Mouse (Mus musculus): ENCODE results near the gene Sptb.
A peak's percentile ranks its signal among the peaks of the same experiment; 100 is the strongest.

The Sptb gene

DNA sequence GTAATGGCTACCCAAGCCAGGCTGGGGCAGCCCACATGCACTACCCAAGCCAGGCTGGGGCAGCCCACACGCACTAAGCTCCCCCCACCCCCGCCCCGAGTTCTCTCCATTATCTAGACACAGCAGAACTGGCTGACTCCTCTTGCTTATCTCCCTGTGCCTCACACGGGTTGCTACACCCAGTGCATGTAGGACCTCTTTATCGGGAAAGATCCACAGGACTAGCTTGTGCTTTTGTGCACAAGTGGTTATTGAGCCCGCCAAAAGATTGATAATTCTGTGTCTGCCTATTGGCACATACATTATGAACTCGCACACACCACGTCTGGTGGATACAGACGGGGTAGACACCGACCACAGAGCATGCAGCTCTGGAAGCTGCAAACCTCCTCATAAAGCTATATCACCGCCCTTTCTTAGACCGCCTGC, 36.5 kb downstream of the Sptb start:
- DNase-seq (ENCODE audit: low read depth, low spot score) = no peak

DNA sequence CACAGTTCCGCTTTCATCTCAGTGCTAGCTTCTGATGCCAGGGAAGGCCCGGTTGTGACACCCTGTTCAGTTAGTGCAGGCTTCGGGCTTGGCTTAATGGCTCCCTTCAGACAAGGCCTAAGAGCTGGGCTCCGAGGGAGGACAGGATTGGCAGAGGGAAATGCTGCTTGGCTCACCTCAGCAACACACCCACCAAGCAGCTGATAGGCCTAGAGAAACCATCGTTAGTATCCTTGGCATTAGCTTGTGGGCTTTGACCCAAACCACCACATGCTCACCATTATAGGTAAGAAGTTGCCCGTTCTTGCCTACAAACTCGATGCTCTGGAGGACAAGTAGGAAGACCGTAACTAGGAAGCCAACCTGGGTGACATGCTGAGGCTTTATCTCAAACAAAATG, 38.3 kb downstream of the Sptb start:
- no peak for DNase-seq (ENCODE audit: low read depth, low spot score)

DNA sequence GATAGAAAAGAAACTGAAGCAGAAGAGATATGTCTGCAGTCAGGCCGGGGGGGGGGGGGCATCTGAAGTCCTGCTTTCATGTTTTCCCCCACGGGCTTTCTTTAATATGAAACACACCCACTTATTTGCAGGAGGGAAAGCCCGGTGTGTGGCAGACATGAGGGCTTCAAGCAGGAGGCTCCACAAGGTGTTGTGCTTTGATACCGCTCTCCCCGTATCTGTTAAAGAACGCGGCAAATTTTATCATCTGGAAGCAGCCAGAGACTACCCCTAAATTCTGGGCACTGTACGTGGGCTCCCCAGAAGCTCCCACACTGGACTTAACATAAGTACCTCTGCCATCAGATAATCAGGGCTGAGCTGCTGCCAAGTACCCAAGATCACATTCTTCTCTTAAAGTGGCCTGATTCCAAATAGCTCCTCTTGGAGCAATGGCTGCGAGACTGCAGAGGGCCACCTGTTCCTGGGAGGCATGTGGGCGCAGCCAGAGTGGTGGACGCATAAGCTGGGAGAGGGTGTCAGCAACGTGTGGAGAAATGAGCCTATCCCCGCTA, 39.7 kb downstream of the Sptb start:
- DNase-seq (ENCODE audit: low read depth, low spot score) = no peak

DNA sequence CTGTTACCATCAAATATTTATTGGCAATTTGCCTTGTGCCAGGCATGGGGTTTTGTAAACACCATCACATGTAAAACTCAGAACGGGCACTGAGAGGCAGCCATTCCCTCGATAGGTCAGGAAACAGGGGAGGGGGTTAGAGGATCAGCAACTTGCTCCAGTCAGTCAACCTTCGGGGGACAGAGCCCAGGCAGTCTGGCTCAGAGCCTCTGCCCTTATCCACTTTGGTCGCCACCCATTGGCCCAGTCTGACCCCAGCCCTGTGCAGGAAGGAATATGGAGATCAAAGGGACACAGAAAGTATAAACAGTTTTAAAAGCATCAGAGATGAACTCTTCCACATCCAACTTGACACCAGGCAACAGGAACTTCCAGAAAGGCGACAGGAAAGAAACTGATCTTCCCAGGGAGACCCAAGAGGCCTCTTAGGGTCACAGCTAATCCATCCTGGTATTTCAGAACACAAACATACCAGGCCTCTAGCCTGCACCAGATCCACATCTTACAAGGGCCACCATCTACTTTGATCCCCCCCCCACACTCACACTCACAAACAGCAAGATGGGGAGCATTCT, 40.3 kb downstream of the Sptb start:
- no peak for DNase-seq (ENCODE audit: low read depth, low spot score)

DNA sequence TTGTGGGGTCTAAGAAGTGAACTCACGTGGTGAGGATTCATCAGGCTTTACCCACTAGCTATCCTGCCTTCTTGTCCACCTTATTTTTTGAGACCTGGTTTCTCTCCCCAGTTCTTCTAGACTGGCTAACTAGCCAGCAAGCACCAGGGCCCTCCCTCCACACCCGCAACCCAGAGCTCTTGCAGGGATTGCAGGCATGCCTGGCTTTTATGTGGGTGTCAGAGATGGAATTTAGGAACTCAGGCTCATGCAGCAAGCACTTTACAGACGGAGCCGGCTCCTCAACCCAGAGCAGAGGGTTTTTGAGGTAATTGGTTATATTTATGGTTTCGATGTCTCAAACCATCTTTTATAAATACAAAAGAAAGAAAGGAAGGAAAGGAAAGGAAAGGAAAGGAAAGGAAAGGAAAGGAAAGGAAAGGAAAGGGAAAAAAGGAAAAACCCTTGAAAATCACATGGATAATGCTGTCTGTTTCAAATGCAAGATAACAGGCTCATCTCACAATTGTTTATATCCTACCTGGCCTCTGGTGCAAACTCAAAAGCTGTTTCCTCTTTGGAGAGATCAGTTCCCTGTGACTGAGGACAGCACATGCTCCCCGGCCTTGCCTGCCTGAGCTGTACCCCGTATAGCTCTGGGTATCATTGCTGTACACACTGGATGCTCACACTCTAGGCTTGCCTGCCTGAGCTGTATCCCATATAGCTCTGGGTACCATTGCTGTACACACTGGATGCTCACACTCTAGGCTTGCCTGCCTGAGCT, 41.5 kb downstream of the Sptb start:
- DNase-seq (ENCODE audit: low read depth, low spot score) = no peak

DNA sequence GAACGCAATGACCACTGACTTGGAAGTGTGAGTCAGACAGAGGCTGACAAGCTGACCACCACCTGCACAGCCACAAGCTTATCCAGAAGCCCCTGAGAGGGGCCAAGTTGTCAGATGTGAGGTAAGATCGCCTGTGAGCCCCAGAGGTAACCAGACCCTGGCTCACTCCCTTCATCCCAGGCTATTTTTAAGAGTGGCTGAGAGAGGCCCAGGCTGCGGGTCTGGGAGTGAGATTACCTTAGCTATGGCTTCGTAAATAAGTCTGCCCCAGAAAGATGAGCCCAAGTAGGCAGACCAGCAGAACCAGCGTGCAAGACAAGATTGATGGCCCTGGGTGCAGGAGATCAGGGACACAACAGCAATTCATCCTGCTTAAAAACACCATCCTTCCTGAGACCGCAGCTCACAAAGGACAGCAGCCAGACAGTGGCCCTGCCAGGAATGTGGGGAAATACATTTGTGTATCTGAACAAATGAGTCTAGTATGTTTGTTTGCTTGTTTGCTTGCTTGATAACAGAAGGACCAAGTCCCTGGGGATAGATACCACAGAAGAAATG, 58.5 kb downstream of the Sptb start:
- no peak for DNase-seq (ENCODE audit: low read depth, low spot score)

DNA sequence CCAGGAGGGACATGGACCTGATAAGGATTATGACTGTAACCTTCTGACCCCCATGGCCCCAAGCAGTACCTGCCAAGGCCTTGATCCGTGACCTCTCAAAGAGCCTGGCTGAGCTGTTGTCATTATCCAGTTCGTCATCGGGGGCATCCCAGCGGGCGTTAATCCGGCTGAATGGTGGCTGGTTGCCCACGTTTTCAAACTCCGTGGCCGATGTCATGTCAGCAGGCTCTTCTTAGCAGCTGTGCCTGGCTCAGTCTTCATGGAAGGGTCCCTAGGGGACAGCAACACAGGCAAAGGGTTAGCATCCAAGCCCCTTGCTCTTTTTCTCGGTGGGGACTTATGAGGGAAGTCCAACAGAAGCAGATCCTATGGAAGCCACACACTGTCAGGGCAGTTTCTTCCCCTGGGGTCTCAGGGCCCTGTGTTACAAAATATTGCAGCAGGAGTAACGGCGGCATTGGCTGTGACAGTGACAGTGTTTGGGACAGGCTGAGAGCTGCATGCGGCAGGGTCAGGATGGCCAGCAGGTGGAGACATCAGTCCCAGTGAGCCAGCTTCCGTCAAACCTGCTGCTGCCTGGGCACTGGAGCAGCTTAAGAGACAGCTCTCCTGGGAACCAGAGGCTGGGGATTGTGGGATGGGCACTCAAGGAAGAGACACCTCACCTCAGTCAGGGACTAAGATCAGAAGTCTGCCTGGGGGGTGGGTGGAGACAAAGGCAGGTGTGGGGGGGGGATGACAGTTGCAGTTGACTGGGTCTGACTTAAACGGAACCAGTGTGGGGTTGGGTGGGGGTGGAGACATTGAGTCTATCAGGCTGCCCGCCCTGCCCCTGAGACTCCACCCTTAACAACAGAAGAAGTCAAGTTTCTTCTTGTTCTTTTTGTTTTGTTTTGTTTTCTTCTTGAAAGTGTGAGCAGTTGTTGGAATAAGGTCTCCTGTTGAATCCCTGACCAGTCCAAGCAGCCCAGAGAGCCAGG, 60.3 kb downstream of the Sptb start:
- peak; percentile 51 for DNase-seq (ENCODE audit: low read depth, low spot score)

DNA sequence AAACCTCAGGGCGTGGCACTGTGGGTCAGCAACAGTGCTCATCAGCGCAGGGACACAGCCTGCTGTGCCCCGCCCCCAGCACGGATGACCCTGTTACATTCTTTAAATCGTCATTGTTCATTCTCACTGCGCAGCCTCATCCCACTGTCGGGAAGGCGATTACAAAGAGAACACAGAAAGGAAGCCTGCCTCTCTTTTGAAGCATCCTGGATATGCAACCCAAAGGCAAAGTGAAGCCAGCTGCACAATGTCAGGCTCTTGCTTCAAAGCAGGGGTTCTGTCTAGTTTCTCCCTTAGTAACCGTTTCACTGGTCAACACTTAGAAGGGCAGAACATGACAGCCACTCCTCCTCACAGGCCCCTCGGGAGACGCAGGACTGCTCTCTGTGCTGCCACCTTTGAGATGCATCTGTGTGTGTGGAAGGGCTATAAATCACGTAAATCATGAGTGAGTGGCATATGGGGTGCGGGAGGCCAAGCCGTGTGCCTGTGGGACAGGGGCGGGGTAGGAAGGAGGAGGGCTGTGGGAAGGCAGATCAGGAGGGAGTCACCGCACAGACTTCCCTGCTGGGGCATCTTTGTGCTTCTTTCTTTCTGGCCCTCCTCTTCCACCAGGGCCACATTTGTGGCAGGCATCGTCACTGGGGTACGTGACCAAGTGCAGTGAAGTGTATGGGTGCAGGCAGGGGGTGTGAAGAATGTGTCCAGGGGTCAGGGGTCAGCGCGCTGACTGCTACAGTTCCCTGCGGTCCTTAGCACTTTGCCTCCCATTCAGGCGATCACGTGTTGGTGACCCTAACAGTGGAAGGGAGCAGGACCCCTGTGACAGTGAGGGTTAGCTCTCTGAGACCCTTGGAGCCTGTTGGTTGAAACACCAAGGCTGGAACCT, 64.9 kb downstream of the Sptb start:
- DNase-seq (ENCODE audit: low read depth, low spot score) = no peak

DNA sequence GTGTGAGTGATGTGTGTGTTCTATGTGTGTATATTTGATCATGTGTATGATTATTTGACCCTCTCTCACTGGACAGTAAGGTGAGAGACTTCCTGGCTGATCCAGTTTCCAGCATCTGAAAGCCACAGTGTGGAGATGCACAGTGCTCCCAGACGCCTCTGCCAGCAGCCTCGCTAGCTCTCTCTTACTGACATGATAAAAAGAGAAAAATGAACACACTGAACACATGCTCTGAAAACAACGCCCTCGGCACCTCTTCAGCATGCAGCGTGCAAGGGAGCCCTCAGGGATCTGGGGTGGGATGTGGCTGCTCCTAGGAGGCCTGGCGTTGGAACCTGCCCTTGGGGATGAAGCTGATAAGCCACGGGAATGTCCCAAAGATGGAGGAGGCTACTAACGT, 66.7 kb downstream of the Sptb start:
- DNase-seq (ENCODE audit: low read depth, low spot score) = no peak

DNA sequence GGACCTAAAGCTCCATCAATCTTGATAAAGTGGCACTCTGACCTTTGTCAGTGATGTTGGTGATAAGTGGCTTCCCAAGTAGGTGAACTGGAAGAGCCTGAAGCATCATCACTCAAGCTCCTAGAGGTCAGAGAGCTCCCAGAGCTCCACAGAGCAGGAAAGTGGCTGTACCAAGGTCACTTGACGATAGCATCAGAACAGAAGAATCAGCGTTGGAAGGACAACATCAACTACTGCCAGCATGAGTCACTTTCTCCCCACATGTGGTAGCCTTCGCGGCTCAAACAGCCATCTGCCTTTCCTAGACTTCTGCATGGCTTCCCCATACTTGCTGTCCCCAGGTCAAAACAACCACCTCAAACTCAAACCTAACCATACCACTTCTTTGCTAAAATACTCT, 67.7 kb downstream of the Sptb start:
- no peak for DNase-seq (ENCODE audit: low read depth, low spot score)

DNA sequence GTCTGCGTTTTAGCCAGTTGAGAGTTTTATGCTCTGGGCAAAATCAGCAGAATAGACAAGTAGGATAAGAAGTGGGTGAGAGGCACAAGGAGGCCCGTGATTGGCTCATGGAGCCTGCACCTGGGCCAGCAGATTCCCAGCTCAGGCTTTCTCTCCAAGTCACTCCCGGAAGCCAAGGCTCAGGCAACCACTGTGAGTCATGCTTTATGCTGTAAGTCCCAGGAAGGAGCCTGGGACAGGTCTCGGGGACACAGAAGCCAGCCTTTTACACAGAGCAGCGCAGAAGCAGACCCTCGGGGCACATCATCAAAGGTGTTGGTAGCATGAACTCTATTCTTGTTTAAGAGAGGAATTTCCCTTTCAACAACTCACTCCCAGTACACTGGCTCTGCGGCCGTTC, 69.7 kb downstream of the Sptb start:
- DNase-seq (ENCODE audit: low read depth, low spot score) = no peak

DNA sequence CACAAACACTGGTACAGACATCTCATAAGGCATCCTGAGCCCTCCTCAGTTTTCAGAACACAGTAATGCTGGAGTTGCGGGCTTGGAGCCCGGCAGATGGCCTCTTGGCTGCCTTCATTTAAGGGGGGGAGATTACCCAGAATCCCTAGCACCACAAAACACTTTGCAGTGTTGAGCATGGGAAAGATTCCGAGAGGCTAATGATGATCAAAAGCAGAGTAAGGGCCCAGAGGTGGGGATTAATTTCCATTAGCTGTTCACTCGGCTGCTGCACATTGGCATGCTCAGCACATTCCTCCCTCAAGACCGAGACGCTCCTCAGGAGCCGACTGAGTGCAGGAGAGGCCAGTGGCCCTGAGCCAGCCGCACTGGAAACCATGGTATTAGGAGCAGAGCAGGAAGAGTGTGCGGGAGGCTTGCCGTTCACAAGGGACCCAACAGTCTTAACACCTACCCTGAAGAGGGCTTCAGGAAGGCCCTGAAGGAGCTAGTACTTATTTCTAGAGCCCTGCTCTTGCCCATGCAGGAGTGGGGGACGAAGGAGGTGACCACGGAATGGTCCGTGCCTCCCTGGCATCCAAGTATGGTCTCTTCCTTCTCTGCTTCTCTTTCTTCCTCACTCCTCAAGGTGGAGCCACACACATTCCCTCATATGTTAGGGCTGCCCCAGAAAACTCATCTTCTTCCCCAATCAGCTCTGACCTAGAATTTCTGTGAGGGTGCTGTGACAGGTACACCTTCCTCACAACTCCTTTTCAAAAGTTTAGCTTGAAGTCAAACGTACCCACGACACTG, 75.3 kb downstream of the Sptb start:
- no peak for DNase-seq (ENCODE audit: low read depth, low spot score)

DNA sequence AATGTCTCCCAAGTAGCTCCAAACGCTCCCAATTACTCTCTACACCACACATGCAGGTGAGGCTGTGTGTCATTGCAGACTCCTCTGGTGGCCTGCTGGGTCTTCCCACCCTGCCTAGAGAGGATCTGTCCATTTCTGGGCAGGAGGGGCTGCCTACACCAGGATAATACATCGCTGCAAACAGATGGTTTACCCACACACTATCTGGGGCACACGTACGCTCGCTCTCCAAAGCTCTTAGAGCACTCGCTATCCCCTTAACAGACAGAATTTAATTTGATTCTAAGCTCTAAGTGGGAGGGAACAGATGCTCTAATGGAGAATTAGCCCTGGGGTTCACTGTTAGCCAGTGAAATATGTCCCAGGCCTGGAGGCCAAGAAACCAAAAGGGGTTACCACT, 87.0 kb downstream of the Sptb start:
- no peak for DNase-seq (ENCODE audit: low read depth, low spot score)

DNA sequence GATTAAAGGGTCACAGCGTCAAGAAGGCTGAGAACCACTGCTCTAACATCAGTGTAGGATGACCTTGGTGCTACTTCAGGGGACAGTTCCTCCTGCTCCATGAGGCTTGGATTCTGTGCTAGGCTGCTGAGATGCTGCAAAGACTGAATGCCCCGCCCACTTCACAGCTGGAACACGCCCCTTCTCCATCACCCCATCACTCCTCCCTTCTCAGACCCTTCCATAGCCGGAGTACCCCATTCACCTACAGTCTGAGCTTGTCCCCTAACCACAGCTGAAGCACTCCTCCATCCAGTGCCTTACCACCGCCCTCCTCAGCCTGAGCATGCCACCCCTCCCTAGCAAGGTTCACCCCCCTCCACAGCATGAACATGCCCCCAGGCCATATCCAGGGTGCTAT, 90.5 kb downstream of the Sptb start:
- no peak for DNase-seq (ENCODE audit: low read depth, low spot score)

DNA sequence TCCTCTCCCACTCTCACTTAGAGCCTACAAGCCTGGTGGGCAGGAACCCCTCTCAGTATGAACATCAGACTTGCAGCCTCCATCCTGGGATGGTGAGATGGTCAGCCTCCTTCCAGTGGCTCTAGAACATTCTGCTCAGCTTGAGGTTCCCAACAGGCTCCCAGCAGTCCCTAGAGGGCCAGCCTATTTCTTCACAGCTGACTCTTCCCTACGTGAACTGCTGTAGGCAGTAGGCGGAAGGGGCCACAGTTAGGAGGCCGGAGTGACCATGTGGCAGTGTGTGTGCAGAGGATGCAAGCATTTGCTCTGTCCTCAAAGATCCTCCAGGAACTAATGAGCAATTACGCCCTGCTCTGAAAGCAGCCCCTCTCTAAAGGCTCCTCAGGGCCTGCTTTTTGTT, 92.2 kb downstream of the Sptb start:
- no peak for DNase-seq (ENCODE audit: low read depth, low spot score)

DNA sequence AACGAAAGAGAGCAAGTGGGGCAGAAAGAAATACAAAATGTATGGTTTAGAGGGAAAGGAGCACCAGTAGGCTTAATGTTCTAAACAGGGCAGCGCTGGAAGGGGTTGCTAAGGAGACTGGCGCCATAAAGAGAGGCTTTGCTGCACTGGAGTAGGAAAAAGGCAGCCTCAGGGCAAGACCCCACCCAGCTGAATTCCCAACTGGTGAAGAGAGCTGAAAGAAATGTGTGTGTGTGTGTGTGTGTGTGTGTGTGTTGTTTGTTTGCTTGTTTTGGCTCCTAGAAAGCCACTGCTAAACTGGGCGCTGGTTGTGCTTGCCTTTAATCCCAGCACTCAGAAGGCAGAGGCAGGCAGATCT, 94.8 kb downstream of the Sptb start:
- peak; percentile 25 for DNase-seq (ENCODE audit: low read depth, low spot score)

DNA sequence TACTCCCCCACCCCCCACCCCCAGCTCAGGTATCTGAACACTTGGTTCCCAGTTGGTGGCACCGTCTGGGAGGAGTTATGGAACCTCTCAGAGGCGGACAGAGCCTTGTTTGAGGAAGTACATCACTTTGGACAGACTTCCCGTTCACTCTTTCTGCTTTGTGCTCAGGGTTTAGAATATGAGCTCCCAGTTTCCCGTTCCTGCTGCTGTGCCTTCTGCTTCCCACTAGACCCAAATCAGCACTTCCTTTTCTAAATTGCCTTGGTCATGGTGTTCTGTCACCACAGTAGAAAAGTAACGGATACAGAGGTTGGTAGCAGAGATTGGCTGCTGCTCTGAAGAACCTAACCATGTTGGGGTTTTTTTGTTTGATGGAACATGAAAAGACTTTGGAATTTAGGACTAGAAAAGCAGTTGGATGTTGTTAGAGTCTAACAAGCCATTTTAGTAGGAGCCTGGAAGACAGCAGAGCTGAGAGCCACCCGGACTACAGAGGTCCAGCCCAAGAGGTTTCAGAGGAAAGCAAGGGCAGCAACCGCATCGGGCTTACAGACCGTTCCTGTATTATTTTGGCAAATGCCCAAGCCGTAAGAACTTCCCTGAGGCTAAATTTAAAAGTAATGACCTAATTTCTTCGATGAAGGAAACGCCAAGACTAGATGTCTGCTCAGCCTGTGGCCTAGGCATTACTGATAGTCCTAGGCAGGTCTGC, 95.3 kb downstream of the Sptb start:
- no peak for DNase-seq (ENCODE audit: low read depth, low spot score)

DNA sequence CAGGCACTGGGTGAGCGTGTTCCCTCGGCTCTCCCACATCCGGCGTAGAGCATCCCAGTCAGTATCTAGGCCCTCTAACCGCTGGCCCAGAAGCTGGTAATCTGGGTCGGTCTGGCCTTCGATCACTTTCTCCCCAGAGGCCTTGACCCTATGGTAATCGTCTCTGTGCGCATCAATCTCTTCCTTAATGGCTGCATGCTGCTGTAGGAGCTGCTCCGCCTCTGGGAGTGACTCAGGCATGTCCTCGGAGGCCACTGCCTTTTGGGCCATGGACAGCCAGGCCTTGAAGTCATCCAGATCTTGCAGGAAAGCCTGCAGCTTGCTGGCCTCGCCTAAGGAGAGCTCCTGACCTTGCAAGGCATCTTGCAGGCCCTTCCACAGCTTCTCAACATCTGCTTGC, 97.7 kb downstream of the Sptb start:
- DNase-seq (ENCODE audit: low read depth, low spot score) = no peak

DNA sequence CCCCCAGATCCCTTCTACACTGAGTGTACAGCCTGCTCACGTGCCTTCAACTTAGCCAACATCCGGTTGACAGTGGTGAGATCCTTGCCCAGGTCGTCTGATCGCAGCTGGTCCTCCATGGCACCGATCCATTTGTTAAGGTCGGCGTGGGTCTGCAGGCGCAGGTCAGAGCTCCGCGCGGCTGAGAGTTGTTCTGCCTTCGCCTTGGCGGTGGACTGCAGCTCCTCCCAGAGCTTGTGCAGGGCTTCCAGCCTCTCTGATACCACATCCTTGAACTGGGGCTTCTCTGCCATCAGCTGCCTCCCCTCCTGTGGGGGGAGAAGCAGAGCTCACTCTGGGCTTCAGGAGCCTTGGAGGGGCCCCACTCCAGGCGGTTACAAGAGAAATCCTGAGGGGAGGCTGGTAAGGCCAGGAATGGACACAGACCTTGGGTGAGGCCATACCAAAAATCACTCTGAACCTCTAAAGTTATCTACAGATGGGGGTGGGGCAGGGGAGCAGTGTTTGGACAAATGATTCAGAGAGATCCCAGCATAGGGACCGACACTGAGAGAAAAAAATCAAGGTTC, 101.3 kb downstream of the Sptb start:
- DNase-seq (ENCODE audit: low read depth, low spot score) = peak; percentile 20
